Comparison of ENCODE assay signal across 8 mouse cellular contexts in genomic region chr9:121315901-121316595, GRCm38 (mm10). TPM values are rescaled to one million over a fixed set of nuclear protein-coding genes. Genes with fewer than 3 reads are reported as not detected.
DNase-seq lines count a peak whose midpoint lies in the region; ATAC-seq and TF ChIP-seq lines count a peak whose summit lies in the region.

No protein-coding gene starts in this region.

- peaks cover 65% of the 10 kb centered on the region for H3K79me2 ChIP-seq in myocyte (ENCODE audit: control insufficient read depth, insufficient read depth)

- ATAC-seq in lung, embryonic 14.5 days (ENCODE audit: insufficient read depth), result no peak
- ATAC-seq in hindbrain, embryonic 14.5 days (ENCODE audit: low FRiP score), result no peak
- no peak for ATAC-seq in erythroid progenitor cell, adult 5-6 weeks (replicated peaks; ENCODE audit: low FRiP score, poor library complexity, severe bottlenecking)

- WGBS in lung, embryonic 14.5 days, result 70% methylated on average over 4 of the region's 4 CpGs
- WGBS in embryonic facial prominence, embryonic 10.5 days, result 75% methylated on average over 4 of the region's 4 CpGs
- 63% methylated on average over 4 of the region's 4 CpGs for WGBS in hindbrain, embryonic 14.5 days
- WGBS in thymus, adult 2 months, result 91% methylated on average over 4 of the region's 4 CpGs

- H3K4me2 ChIP-seq in lung, embryonic 14.5 days, result no peak overlapping the region
- H3K4me2 ChIP-seq in hindbrain, embryonic 14.5 days (replicated peaks), result no peak overlapping the region
- H3K4me2 ChIP-seq in myocyte (ENCODE audit: low read depth), result peak overlapping the region; percentile 97

- peak overlapping the region; percentile 69; the same call in 1 of the 2 replicates for H3K27ac ChIP-seq in lung, embryonic 14.5 days (ENCODE audit: low read depth)
- H3K27ac ChIP-seq in embryonic facial prominence, embryonic 10.5 days (replicated peaks), result peak overlapping the region; percentile 44
- H3K27ac ChIP-seq in hindbrain, embryonic 14.5 days, result peak overlapping the region; percentile 56; the same call in 1 of the 2 replicates
- no peak overlapping the region for H3K27ac ChIP-seq in thymus, adult 2 months (ENCODE audit: control insufficient read depth, insufficient read depth, low read length)

- TF ChIP-seq POLR2A in myocyte (IDR thresholded peaks at IDR 0.05; ENCODE audit: insufficient read length, low read depth), result no peak
- no peak for TF ChIP-seq POLR2A in thymus, adult 2 months (IDR thresholded peaks at IDR 0.05; ENCODE audit: control insufficient read depth, extremely low read depth, insufficient read depth, low read length, poor library complexity)

- no peak for TF ChIP-seq CTCF in lung, embryonic 14.5 days (IDR thresholded peaks at IDR 0.05; ENCODE audit: low read depth)
- no peak for TF ChIP-seq CTCF in thymus, adult 2 months (IDR thresholded peaks at IDR 0.05; ENCODE audit: borderline replicate concordance, control insufficient read depth, extremely low read depth, insufficient read depth, low read length, poor library complexity)

- H3K9ac ChIP-seq in lung, embryonic 14.5 days, result no peak overlapping the region
- no peak overlapping the region for H3K9ac ChIP-seq in hindbrain, embryonic 14.5 days

- no peak for DNase-seq in lung, embryonic 14.5 days
- DNase-seq in lung, postnatal 14 days, result no peak
- DNase-seq in embryonic facial prominence, embryonic 10.5 days (ENCODE audit: low spot score), result no peak
- no peak for DNase-seq in hindbrain, embryonic 14.5 days (ENCODE audit: low spot score)
- no peak for DNase-seq in spleen, postnatal 4 days (ENCODE audit: low spot score in 2 of 2)
- DNase-seq in thymus, adult 2 months, result no peak

- no peak overlapping the region for H3ac ChIP-seq in myocyte (ENCODE audit: control insufficient read depth, insufficient read length)

- H3K4me3 ChIP-seq in lung, embryonic 14.5 days (ENCODE audit: low read depth, low read length), result no peak overlapping the region
- H3K4me3 ChIP-seq in embryonic facial prominence, embryonic 10.5 days, result no peak overlapping the region
- H3K4me3 ChIP-seq in hindbrain, embryonic 14.5 days (replicated peaks; ENCODE audit: low read length), result no peak overlapping the region
- H3K4me3 ChIP-seq in myocyte, result no peak overlapping the region
- no peak overlapping the region for H3K4me3 ChIP-seq in thymus, adult 2 months (ENCODE audit: control insufficient read depth, insufficient read depth, low read length)

- H3K4me1 ChIP-seq in lung, embryonic 14.5 days (ENCODE audit: insufficient read depth), result peaks cover 18% of the 10 kb centered on the region
- H3K4me1 ChIP-seq in embryonic facial prominence, embryonic 10.5 days, result peaks cover 76% of the 10 kb centered on the region
- peaks cover 61% of the 10 kb centered on the region for H3K4me1 ChIP-seq in hindbrain, embryonic 14.5 days (replicated peaks; ENCODE audit: control insufficient read depth, insufficient read depth, low read length)
- H3K4me1 ChIP-seq in thymus, adult 2 months (replicated peaks; ENCODE audit: control insufficient read depth, insufficient read depth, low read length), result peaks cover 39% of the 10 kb centered on the region

- H3K27me3 ChIP-seq in lung, embryonic 14.5 days (ENCODE audit: insufficient read depth, low read length), result no peaks in the 10 kb centered on the region
- 0 out of 2 replicates have a peak, but pooled peaks cover 5% of the 10 kb centered on the region for H3K27me3 ChIP-seq in embryonic facial prominence, embryonic 10.5 days (replicated peaks; ENCODE audit: low read depth, poor library complexity, severe bottlenecking)
- H3K27me3 ChIP-seq in hindbrain, embryonic 14.5 days (ENCODE audit: control insufficient read depth, insufficient read depth, low read length), result no peaks in the 10 kb centered on the region
- H3K27me3 ChIP-seq in myocyte (ENCODE audit: control insufficient read depth, insufficient read depth, insufficient read length), result no peaks in the 10 kb centered on the region
- no peaks in the 10 kb centered on the region for H3K27me3 ChIP-seq in thymus, adult 2 months (ENCODE audit: control insufficient read depth, insufficient read depth, low read length)

- no peaks in the 10 kb centered on the region for H3K9me3 ChIP-seq in lung, embryonic 14.5 days (ENCODE audit: low read depth, low read length)
- H3K9me3 ChIP-seq in embryonic facial prominence, embryonic 10.5 days, result no peaks in the 10 kb centered on the region
- no peaks in the 10 kb centered on the region for H3K9me3 ChIP-seq in hindbrain, embryonic 14.5 days (ENCODE audit: control insufficient read depth, low read length)

- 0 out of 2 replicates have a peak, but pooled peaks cover 2% of the 10 kb centered on the region for H3K36me3 ChIP-seq in lung, embryonic 14.5 days (ENCODE audit: insufficient read depth)
- peaks cover 9% of the 10 kb centered on the region for H3K36me3 ChIP-seq in embryonic facial prominence, embryonic 10.5 days (replicated peaks)
- 0 out of 2 replicates have a peak, but pooled peaks cover 3% of the 10 kb centered on the region for H3K36me3 ChIP-seq in hindbrain, embryonic 14.5 days (replicated peaks; ENCODE audit: control insufficient read depth, insufficient read depth)
- H3K36me3 ChIP-seq in myocyte (ENCODE audit: control insufficient read depth, insufficient read depth), result peaks cover 7% of the 10 kb centered on the region
- no peaks in the 10 kb centered on the region; the same call in 1 of the 2 replicates for H3K36me3 ChIP-seq in thymus, adult 2 months (ENCODE audit: control insufficient read depth, insufficient read depth, low read length)

TF ChIP-seq in myocyte, 11 proteins besides CTCF, POLR2A, EP300 and RAD21:
- TF ChIP-seq TCF3 (IDR thresholded peaks at IDR 0.05; ENCODE audit: insufficient read length, low read depth) (no peak), CEBPB (IDR thresholded peaks at IDR 0.05; ENCODE audit: insufficient read depth, poor library complexity, severe bottlenecking) (no peak), MAX (IDR thresholded peaks at IDR 0.05; ENCODE audit: low read depth) (no peak), E2F4 (IDR thresholded peaks at IDR 0.05; ENCODE audit: insufficient read depth) (no peak), TCF12 (IDR thresholded peaks at IDR 0.05; ENCODE audit: insufficient read depth, poor library complexity, severe bottlenecking) (no peak), USF1 (IDR thresholded peaks at IDR 0.05; ENCODE audit: low read depth) (no peak), REST (IDR thresholded peaks at IDR 0.05; ENCODE audit: insufficient read depth, insufficient read length) (no peak), MYOD1 (IDR thresholded peaks at IDR 0.05; ENCODE audit: control insufficient read depth in 1 of 3, insufficient read length in 2 of 3, low read depth in 2 of 3) (no peak), MYOG (IDR thresholded peaks at IDR 0.05; ENCODE audit: control insufficient read depth in 1 of 3, insufficient read depth in 1 of 3, insufficient read length in 2 of 3, low read depth in 2 of 3) (no peak), SRF (IDR thresholded peaks at IDR 0.05; ENCODE audit: control insufficient read depth, insufficient read length, low read depth) (no peak), POLR2AphosphoS2 (IDR thresholded peaks at IDR 0.05; ENCODE audit: insufficient read length, low read depth) (no peak)

RNA-seq across cellular contexts. Expression of gene Trak1, which starts 18.7 kb away (rescaled TPM):
- 20.8 and 20.9 TPM in 2 replicates for polyA plus RNA-seq in lung, embryonic 14.5 days (2014; fragmentation: Nextera tagmentation; extraction: Ambion mirVana)
- polyA plus RNA-seq in embryonic facial prominence, embryonic 10.5 days (2016; fragmentation: Nextera tagmentation; extraction: Ambion mirVana), result 14.1 and 14.7 TPM in 2 replicates
- polyA plus RNA-seq in hindbrain, embryonic 14.5 days (2014; fragmentation: Nextera tagmentation; extraction: Ambion mirVana), result 63.0 and 65.9 TPM in 2 replicates
- 60.8 TPM for polyA plus RNA-seq in myocyte (2012; fragmentation: generic; extraction: Trizol)
- polyA plus RNA-seq in thymus, adult 2 months (2012; rRNA removed), result 96.5 and 103 TPM in 2 replicates
- 13.4 and 14.4 TPM in 2 replicates for total RNA-seq in erythroid progenitor cell, adult 5-6 weeks (2015; ENCODE audit: low replicate concordance)
- 5.8 and 7.2 TPM in 2 replicates for total RNA-seq in erythroid progenitor cell, adult 5-6 weeks (2017; ENCODE audit: low replicate concordance)

RNA-seq across cellular contexts. Expression of gene Ulk4, which starts 39.1 kb away (rescaled TPM):
- 123 and 125 TPM in 2 replicates for polyA plus RNA-seq in lung, embryonic 14.5 days (2014; fragmentation: Nextera tagmentation; extraction: Ambion mirVana)
- 140 TPM in 2 replicates for polyA plus RNA-seq in embryonic facial prominence, embryonic 10.5 days (2016; fragmentation: Nextera tagmentation; extraction: Ambion mirVana)
- 50.0 and 65.6 TPM in 2 replicates for polyA plus RNA-seq in hindbrain, embryonic 14.5 days (2014; fragmentation: Nextera tagmentation; extraction: Ambion mirVana)
- 0.85 TPM for polyA plus RNA-seq in myocyte (2012; fragmentation: generic; extraction: Trizol)
- 1.4 and 2.9 TPM in 2 replicates for polyA plus RNA-seq in thymus, adult 2 months (2012; rRNA removed)
- 2.5 TPM in 1 of 2 replicates, not detected in the other for total RNA-seq in erythroid progenitor cell, adult 5-6 weeks (2015; ENCODE audit: low replicate concordance)
- 3.1 TPM in 1 of 2 replicates, not detected in the other for total RNA-seq in erythroid progenitor cell, adult 5-6 weeks (2017; ENCODE audit: low replicate concordance)

Comparison
In these comparisons a context has a peak if more than half of its experiments do, and no peak if none do; other contexts are left out.
1. RNA of gene Ulk4, which starts 39.1 kb away (polyA plus RNA-seq): 140 TPM in embryonic facial prominence, embryonic 10.5 days, 123 to 125 TPM in lung, embryonic 14.5 days and 50.0 to 65.6 TPM in hindbrain, embryonic 14.5 days; 1.4 to 2.9 TPM in thymus, adult 2 months and 0.85 TPM in myocyte (single experiment); every median in the first group is over 10 times any median in the second.